Mouse (Mus musculus) left cerebral cortex, postnatal 4 days (tissue): ENCODE results near the gene Gatad2a. TPM values are rescaled to one million over a fixed set of nuclear protein-coding genes. Genes with fewer than 3 reads are reported as not detected.

Experiments
- DNase-seq: peaks from one replicate; pipeline ENCODE4 v3.0.0-alpha.2; 2022
- intact Hi-C: fragments of 180-260 bp; cut with DNase I; formaldehyde crosslinking; loops from one replicate; pipeline ENCODE4 v1.15.1; 2025
- total RNA-seq, 2 experiments: library from RNA; stranded (reverse); gene quantifications; 2 replicates each; pipeline ENCODE4 v1.2.3; 2021

Gatad2a gene
- total RNA-seq, 2 experiments from 2014 or later, result 41.9 to 44.8 TPM

DNA sequence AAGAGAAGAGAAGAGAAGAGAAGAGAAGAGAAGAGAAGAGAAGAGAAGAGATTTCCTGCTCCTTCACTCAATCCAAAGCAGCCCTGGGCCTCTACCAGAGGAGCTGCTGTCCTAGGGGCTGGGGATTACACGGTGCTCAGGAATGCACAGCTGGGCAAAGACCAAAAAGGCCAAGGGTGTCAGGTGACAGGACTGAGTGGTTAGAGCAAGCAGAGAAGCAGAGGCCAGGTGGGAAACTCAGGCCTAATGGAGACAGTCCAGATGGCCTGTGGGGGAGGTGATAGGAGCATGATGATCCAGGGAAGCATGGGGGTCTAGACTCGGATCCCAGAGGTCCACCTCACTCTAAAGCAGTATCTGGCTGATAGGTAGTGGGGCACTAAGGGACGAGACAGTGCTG, 56.6 kb downstream of the Gatad2a start:
- intact Hi-C loops, result no loop called here
- DNase-seq, result no peak

DNA sequence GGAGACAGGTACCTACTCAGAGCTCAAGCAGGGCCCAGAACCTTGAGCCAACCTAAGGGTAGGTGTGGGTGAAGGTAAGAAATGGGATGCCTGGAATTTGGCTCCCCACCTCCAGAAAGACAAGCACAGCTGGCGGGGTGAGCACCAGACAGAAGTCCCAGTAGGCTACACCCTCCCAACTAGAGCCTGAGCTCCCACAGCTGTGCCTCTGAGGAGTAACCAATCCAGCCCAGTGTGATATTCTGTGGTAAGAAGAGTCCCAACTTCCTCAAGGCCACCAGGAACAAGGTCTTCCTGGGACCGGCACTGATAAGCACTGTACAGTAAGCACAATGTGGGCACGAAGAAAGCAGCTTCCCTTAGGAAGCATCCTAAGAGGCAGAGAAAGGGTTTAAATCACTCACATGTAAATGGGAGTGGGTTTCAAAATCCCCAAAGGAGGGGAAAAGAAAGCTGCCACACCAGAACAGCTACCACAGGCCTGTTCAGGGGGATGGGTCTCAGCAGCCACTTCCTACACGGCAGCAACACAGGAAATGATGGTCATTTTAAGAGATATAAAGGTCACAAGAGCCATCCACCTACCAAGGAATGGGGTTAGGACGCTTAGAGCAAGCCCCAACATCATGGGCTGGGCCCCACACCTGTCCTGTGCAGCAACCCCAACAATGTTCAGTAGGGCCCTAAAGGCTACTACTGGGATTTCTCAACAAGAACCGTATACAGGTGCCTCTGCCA, 57.8 kb downstream of the Gatad2a start:
- no peak for DNase-seq
- intact Hi-C loops, result no loop called here

DNA sequence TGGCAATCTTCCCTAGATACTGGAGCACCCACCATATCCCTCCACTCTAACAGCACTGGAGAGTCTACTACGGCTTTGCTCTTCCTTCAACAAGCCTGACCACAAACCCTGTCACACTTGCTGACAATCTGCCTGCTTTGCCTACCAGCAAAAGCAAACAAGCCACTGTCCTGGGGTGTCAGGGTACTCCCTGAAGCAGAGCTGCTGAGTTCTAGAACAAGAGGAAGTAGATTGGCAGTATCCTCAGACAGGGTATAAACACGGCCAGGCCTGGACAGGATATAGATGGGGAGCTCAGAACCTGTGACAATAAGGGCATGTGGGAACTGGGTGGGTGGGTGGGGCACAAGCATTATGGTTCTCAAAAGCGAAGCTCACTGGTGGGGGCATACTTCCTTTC, 58.7 kb downstream of the Gatad2a start:
- intact Hi-C loops, result no loop called here
- no peak for DNase-seq

DNA sequence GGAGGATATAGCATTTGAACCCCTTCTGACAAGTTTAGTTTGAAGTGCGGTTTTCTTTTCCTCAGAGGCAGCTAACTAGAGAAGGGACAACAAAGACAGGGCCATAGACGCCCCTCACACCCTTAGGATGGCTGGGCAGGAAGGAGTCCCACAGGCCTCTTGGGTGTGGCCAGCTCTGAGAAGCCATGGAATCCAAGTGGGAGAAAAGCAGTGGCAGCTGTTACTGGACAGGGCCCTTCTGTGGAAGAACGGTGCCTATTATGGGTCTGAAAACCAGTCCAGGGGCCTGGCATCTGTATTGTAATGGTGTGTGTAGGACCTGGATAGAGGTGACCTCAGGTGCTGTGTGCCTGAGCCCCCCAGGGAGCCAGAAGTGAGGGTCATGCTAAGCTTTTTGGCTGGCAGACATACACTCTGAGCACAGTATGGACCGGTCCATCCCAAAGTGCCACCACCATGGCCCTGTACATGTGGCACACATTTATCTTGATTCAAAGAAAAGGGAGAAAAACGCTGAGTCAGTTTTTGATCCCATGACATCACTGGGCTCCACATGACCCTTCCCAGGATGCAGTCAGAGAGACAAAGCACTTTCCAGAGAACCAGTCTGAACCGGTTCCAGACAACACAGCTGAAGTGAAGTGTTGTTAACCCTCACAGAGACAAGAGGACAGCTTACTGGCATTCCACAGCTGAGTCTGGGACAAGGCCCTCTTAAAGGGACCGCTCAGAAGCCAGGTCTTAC, 60.0 kb downstream of the Gatad2a start:
- DNase-seq, result no peak
- intact Hi-C loops, result no loop called here

DNA sequence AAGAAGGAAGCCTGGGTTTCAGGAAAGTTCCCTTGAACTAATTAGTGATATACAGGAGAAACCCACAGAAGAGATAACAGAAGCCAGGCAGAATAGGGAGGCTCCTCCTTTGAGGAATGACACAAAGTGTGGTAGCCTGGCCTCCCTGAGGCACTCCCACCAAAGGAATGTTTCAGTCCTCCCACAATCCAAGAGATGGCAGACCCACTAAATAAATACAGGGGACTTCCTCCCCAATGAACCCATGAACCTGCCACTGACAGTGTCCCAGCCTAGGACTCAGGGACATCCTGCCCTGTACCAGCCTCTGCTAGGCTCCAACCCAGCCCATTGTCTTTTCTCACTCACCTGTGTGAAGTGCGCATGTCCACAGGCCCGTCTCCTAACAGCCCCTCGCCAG, 60.8 kb downstream of the Gatad2a start:
- intact Hi-C loops, result no loop called here
- DNase-seq, result no peak

DNA sequence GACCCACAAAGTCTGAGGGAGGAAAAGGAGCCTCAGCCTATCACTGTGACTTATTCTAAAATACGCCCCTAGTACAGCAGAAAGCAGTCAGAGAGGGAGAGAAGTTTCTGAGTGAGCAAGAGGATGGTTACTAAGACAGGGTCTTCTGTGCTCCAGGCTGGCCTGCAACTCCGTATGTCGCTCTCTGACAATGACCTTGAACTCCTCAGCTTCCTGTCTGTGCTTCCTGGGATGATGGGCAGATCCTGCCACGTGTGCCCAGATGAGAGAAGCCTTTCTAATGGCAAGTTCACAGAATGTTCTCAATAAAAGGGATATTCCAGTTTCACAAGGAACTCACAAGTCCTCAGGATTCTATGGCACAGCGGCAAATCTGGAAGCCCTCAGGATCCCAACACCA, 61.6 kb downstream of the Gatad2a start:
- no peak for DNase-seq
- intact Hi-C loops, result no loop called here

DNA sequence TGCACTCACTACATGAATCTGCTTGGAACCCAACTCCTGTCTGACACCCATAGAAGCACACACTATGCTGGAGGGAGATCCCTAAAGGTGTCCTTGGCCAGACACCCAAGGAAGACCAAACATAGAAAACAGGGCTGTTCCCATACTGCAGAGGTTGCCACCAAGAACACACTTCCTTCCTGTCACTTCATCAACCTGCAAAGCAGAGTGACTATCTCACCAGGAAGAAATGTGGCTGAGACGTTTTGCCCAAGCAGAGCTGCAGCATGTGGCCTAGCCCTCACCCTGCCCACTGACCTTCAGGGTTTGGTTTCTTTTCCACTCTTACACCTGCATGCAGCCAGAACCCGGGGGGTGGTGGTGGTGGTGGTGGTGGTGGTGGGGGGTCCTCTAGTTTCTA, 62.4 kb downstream of the Gatad2a start:
- DNase-seq, result no peak
- intact Hi-C loops, result no loop called here

DNA sequence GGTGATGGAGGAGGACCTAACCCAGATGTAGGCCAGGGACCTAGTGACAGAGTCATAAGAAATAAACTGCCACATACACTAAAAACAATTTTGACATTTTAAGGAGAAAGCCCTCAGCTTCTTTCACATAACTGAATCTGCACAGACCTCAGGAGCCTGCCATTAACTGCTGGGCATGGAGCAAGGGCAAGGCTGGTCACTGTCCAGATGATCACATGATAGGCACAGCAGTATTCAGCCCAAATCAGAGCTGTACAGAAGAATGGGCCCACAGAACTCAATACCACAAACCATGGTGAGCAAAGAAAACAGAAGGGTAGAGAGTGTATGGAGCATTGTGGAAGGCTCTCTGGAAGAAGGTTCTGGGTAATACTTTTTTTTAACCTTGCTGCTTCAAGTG, 69.3 kb downstream of the Gatad2a start:
- intact Hi-C loops, result no loop called here
- no peak for DNase-seq

DNA sequence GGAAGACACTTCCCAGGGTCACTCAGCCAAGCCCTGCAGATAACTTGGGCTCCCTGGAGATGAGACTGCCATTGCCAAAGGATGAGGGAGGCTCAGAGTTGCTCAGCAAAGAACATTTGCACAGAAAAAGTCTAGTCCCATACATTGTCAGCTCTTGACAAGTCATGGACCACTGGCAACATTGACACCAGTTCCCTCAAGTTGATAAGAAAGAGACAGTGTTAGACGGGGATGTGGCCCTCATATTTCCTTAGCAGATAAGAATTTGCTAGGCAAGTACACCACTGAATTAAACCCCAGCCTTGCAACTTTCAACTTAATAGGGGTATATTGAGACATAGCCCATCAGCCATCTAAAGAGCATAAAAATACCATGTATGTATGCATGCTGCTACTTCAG, 72.2 kb downstream of the Gatad2a start:
- intact Hi-C loops, result no loop called here
- no peak for DNase-seq

DNA sequence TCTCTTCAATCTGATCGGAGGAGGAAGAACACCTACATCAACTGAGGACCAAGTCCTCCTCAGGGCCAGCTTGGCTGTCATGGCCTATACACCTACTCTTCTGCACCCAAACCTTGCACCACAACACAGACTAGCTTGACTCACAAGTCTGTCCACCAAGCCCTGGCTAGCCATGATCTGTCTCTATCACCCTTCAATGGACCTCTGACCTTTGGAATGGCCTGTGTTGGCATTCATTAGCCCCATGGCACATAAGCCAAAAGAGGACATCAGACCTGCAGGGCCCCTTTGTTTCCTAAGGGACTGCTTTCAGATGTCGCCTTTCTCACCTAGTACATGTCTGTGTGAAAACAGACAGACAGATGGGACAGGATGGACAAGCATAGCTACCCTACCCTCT, 75.0 kb downstream of the Gatad2a start:
- intact Hi-C loops, result no loop called here
- no peak for DNase-seq

DNA sequence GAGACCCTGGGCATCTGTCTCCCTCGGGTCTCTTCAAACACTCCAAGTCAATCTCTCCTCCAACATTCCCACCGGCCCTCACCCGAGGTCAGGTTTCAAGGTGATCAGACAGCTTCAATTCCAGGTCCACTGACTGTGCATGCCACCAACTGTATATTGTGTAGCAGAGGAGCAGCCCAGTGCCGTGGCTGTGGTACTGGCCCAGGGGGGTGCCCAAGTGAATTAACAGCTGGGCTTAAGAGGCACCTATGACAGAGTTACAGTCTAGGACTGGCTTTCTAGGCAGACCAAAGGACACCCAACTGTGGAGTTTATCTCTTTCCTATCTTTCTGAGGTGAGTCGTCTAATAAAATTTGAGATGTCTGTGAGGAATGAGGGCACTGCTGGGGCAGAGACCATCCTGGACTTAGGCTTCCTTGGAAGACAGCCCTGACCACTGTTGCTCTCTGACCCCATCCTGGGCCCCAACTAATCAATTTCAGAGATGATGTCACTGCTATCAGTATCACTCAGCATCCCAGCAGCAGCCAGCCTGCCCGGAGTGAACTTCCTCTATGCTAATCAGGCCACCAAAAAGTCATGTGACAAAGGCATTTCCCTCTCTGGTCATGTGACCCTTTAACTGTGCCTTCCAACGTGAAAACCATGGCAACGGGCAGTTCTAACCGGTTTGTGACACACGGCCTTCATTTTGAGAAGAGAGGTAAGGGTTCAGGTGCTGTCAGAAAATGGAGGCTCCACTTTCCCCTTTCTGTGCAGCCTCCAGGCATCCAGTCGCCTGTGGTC, 76.1 kb downstream of the Gatad2a start:
- DNase-seq, result no peak
- intact Hi-C loops, result loop anchor here (10.0 kb wide), 3 partner anchors 115 to 315 kb away; partner anchors contain the start of genes Armc6 and Sugp2

DNA sequence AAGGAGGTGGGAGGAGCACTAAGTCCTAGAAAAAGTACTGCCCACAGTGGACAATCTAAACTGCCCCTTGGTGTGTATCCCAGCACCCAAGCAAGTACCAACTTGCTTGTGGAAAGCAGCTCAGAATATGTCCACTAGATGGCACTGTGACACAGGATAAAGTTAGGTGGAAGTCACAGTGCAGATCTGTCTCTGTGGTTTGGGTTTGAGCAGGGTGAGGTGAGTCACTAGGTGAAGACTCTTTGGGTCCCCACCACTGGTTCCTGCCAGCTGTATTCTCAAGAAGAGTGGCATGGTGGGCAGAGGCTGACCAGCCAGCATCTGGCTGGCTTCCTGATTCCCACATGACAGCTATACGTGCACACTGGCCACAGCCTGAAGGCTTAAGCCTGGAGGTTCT, 77.2 kb downstream of the Gatad2a start:
- intact Hi-C loops, result loop anchor here (10.0 kb wide), 3 partner anchors 116 to 316 kb away; partner anchors contain the start of genes Armc6 and Sugp2
- peak; percentile 66 for DNase-seq

DNA sequence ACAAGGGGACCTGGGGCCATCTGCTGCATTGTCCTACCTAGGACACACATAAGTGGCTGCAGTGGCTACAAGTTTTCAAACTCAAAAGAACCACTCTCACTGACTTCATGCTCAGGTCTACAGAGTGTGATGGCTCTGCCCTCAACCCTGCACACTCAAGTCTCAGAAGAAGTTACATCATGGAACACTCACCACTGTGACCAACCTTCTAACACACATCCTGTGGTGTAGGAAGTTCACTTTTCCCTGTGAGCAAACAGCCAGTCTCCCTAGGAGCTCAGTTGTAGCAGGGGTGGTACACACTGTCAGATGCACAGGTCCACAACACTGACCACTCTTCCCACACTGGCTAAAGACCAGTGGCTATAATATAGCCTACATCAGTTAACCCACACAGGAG, 77.7 kb downstream of the Gatad2a start:
- intact Hi-C loops, result loop anchor here (10.0 kb wide), 3 partner anchors 116 to 316 kb away; partner anchors contain the start of genes Armc6 and Sugp2
- no peak for DNase-seq

DNA sequence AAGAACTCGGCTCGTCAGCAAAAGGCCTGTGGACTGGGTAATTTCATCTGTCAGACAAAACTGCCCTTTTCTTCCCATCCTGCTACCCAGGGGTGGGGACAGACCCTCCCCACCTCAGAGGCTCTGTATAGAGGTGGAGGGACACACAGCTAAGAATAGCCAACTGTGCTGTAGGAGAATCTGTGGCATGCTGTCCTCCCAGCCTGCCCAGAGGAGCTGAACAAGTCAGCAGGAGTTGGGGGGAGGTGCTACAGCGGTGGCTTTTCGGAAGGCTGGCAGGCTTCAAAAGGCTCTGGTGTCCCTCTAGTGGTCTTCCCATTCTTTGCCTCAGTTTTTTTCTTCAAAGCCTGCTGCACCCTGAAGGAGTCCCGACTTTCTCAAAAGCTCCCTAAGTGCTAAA, 80.4 kb downstream of the Gatad2a start:
- peak; percentile 46 for DNase-seq
- intact Hi-C loops, result loop anchor here (10.0 kb wide), 3 partner anchors 119 to 319 kb away; partner anchors contain the start of genes Armc6 and Sugp2

DNA sequence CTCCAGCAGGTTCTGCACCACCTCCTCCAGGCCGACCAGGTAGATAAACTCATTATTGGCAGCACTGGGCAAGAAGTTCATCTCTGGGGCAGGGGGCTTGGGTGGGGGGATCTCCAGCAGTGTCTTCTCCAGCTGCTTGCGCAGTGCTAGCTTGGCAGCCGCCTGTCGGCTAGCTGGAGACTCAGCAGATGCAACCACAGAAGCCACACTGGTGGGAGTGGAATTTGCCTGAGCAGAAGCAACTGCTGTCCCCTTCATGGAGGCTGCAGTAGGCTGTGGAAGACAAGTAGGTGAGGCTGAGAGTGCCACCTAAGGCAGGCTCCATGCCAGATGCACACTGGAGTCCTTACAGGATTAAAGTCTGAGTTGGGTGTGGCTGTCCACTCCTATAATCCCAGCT, 81.7 kb downstream of the Gatad2a start:
- intact Hi-C loops, result loop anchor here (10.0 kb wide), 3 partner anchors 120 to 320 kb away; partner anchors contain the start of genes Armc6 and Sugp2
- no peak for DNase-seq

DNA sequence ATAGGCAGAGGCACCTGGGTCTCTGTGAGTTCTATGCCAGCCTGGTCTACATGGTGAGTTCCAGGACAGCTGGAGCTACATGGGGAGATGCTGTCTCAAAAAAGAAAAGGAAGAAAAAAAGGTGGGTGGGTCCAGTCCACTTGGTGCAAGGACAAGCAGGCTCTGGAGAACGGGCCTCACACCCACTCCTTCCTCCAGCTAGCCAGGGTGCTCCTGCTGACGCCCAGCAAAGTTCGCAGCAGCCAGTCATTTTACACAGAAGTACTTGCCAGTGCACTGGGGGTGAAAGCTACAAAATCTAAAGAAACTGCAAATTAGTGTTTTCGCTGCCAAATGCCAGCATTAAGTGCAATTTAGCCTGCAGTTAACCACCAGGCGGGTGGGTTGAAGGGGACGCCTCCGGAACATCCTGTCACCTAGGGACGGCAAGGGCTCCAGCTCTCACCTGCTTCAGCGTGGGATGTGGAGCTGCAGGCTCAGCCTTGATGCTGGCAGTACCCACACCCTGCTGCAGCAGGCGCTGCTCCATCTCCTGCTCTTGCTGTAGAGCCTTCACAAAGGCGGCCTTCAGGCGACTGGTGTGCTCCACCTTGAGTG, 83.6 kb downstream of the Gatad2a start:
- DNase-seq, result no peak
- intact Hi-C loops, result loop anchor here (10.0 kb wide), 3 partner anchors 122 to 322 kb away; partner anchors contain the start of genes Armc6 and Sugp2

DNA sequence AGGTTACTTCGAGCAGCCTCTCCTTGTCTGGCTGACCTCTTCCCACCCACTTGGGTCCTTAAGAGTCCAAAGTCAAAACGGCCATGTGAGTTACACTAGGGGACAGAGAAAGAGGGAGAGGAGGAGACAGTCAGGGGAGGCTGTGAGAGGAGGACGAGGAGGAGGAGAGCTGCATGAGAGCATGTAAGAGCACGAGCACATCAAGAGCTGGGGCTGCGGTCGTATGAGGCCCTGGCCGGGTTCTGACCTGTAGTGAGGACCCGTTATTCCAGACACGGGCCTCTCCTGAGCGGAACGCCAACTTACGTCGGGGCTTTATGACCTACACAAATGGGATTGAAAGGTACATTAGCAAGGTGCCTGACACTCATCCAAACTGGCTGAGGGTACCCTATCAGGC, 84.3 kb downstream of the Gatad2a start:
- intact Hi-C loops, result loop anchor here (10.0 kb wide), 3 partner anchors 123 to 323 kb away; partner anchors contain the start of genes Armc6 and Sugp2
- no peak for DNase-seq

DNA sequence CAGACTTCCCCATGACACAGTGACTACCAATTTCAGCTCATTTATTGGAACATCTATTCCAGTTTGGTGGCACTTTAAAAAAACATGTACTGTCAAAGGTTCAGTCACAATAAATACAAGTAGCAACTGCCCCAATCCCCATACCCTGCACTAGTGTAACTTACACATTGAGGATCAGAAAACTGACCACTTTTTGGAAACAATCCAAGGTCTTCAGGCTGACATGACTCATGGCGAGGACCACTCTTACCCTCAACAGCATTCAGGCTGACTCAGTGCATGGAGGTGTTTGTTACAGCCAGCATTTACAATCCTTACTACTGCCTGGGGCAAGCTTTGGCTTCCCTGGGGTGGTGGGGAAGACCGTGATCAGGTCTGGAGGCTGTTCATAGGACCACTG, 89.1 kb downstream of the Gatad2a start:
- intact Hi-C loops, result no loop called here
- DNase-seq, result no peak

DNA sequence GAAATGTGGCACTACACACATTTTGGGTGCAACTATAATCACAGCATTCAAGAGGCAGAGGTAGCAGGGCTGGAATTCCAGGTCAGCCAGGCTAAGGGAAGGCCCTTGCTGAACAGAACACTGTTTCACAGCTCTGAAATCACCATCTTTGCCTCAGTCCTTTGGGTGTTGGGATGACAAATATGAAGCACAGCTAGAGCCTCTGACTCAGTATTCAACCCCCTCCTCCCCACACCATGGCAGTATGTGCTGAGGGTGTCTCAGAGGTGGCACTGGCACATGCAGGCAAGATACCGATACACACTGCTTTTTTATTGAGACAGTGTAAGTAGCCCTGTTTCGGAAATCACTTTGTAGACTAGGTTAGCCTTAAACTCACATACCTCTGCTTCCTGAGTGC, 89.9 kb downstream of the Gatad2a start:
- no peak for DNase-seq
- intact Hi-C loops, result no loop called here

DNA sequence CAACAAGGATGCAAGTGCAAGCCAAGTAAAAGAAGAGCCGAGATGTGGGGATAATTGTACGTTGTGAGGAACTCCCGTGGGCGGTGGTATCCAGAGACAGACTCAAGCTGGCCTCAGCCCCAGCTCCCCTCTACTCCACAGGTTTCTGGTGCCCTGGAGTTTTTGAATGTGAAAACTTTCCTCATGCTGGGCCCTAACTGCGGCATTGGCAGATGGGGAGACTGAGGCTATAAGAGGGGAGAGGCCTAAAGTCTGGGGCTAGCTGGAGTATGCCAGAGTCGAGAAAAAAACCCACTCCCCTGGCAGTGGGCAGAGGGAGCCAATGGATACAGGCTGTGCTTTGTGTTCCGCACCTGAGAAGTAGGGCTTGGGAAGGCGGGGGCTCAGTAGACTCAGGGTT, 92.1 kb downstream of the Gatad2a start:
- intact Hi-C loops, result no loop called here

More for the DNA sequence above, 92.1 kb downstream of the Gatad2a start:
- no peak for DNase-seq
